Mouse (Mus musculus): ENCODE measurements around the gene Zbtb17.

- TF ChIP-seq CHD2 (IDR thresholded peaks at IDR 0.05; ENCODE audit: low read depth, low read length) (no peak), ZNF384 (IDR thresholded peaks at IDR 0.05; ENCODE audit: low read depth, low read length) (no peak), HCFC1 (IDR thresholded peaks at IDR 0.05; ENCODE audit: borderline replicate concordance, insufficient read depth, low read length) (no peak), ZC3H11A (IDR thresholded peaks at IDR 0.05; ENCODE audit: borderline replicate concordance, low read depth, low read length) (no peak), MAFK (IDR thresholded peaks at IDR 0.05; ENCODE audit: insufficient read depth, low read depth, low read length) (no peak)
Observed at GRCm38 (mm10) chr4:141510457-141510856, 66.0 kb downstream of the Zbtb17 start.
